Mouse (Mus musculus) kidney, adult 2 months (tissue): ENCODE data around the gene Gfra1. TPM values are rescaled to one million over a fixed set of nuclear protein-coding genes. Genes with fewer than 3 reads are reported as not detected.
A peak's percentile ranks its signal among the peaks of the same experiment; 100 is the strongest.

Experiments used
- DNase-seq: peaks from one replicate; pipeline ENCODE4 v3.0.0; 2021
- H3K27ac ChIP-seq: fragments of 200-500 bp; 2 replicates; pipeline ENCODE4 v1.5.1; 2012; ENCODE audit warnings: low read depth, low read length, control low read depth, inconsistent platforms; ENCODE audit not compliant: insufficient read depth
- H3K27me3 ChIP-seq: fragments of 200-500 bp; replicated peaks from 2 replicates; pipeline ENCODE4 v1.6.1; 2012; ENCODE audit warnings: mild to moderate bottlenecking, moderate library complexity, low read length, inconsistent platforms; ENCODE audit not compliant: control insufficient read depth, insufficient read depth
- H3K36me3 ChIP-seq: fragments of 200-500 bp; 2 replicates; pipeline ENCODE4 v1.6.1; 2012; ENCODE audit warnings: mild to moderate bottlenecking, moderate library complexity, low read length, inconsistent platforms; ENCODE audit not compliant: control insufficient read depth, insufficient read depth
- H3K4me1 ChIP-seq: fragments of 200-500 bp; 2 replicates; pipeline ENCODE4 v1.6.1; 2011; ENCODE audit warnings: low read length; ENCODE audit not compliant: control insufficient read depth, insufficient read depth
- H3K4me3 ChIP-seq: fragments of 200-500 bp; 2 replicates; pipeline ENCODE4 v1.5.1; 2011; ENCODE audit warnings: mild to moderate bottlenecking, low read depth, low read length, control low read depth; ENCODE audit not compliant: insufficient read depth
- CTCF ChIP-seq: fragments of 200-500 bp; conservative IDR thresholded peaks from 2 replicates; pipeline ENCODE4 v1.5.1; 2011; ENCODE audit warnings: low read depth, mild to moderate bottlenecking, control low read depth, low read length, moderate library complexity, mixed read lengths; ENCODE audit not compliant: insufficient read depth, insufficient read length
- POLR2A ChIP-seq: fragments of 200-500 bp; IDR thresholded peaks from one replicate; pipeline ENCODE4 v1.6.1; 2011; ENCODE audit warnings: low read depth, low read length, control low read depth
- WGBS: fragments of 180-500 bp; shearing (Covaris S2); methylation state at CpG from one replicate; pipeline ENCODE4 v1.1.7; 2018; 5-methylcytosine and 5-hydroxymethylcytosine counted together
- polyA plus RNA-seq: library from polyadenylated mRNA; depleted of rRNA; stranded (reverse); fragments of >200 nt; gene quantifications from 2 replicates; pipeline ENCODE4 v1.2.3, GENCODE M21; 2012

Gfra1 gene
- polyA plus RNA-seq, 1 experiment = 6.8 TPM

- 53% methylated on average over 7 of the region's 7 CpGs for WGBS
- H3K27ac ChIP-seq = no peak overlapping the region
- DNase-seq = no peak
Observed at GRCm38 (mm10) chr19:58441785-58442184, 13.9 kb downstream of the Gfra1 start.

GRCm38 (mm10) chr19:58441246-58441645 is 14.5 kb downstream of the Gfra1 start:
- WGBS = 77% methylated on average over 7 of the region's 7 CpGs
- Histone ChIP-seq H3K36me3 (no peaks in the 10 kb centered on the region), H3K27me3 (no peaks in the 10 kb centered on the region), H3K27ac (no peak overlapping the region), H3K4me1 (no peaks in the 10 kb centered on the region), H3K4me3 (no peak overlapping the region)
- no peak for DNase-seq
- TF ChIP-seq POLR2A = no peak
- TF ChIP-seq CTCF = no peak

More at GRCm38 (mm10) chr19:58441785-58442184, 13.9 kb downstream of the Gfra1 start:
- Histone ChIP-seq H3K27me3 (no peaks in the 10 kb centered on the region), H3K36me3 (no peaks in the 10 kb centered on the region), H3K4me1 (no peaks in the 10 kb centered on the region), H3K4me3 (no peak overlapping the region)
- TF ChIP-seq CTCF (no peak), POLR2A (no peak)

GRCm38 (mm10) chr19:58438762-58439161 is 16.9 kb downstream of the Gfra1 start:
- DNase-seq = peak; percentile 66
- 53% methylated on average over 4 of the region's 4 CpGs for WGBS
- H3K36me3 ChIP-seq = no peaks in the 10 kb centered on the region
- no peaks in the 10 kb centered on the region for H3K27me3 ChIP-seq
- no peak overlapping the region for H3K4me3 ChIP-seq
- no peaks in the 10 kb centered on the region for H3K4me1 ChIP-seq
- no peak overlapping the region for H3K27ac ChIP-seq
- TF ChIP-seq POLR2A (no peak), CTCF (no peak)

GRCm38 (mm10) chr19:58437441-58438071 is 18.2 kb downstream of the Gfra1 start:
- no peak overlapping the region for H3K27ac ChIP-seq
- WGBS = 81% methylated on average over 10 of the region's 10 CpGs

GRCm38 (mm10) chr19:58436874-58437273 is 18.8 kb downstream of the Gfra1 start:
- TF ChIP-seq POLR2A (no peak), CTCF (no peak)
- WGBS = 63% methylated on average over 3 of the region's 3 CpGs
- Histone ChIP-seq H3K27me3 (no peaks in the 10 kb centered on the region), H3K4me3 (no peak overlapping the region), H3K36me3 (no peaks in the 10 kb centered on the region), H3K4me1 (no peaks in the 10 kb centered on the region), H3K27ac (no peak overlapping the region)
- no peak for DNase-seq

More at GRCm38 (mm10) chr19:58437441-58438071, 18.2 kb downstream of the Gfra1 start:
- Histone ChIP-seq H3K36me3 (no peaks in the 10 kb centered on the region), H3K4me3 (no peak overlapping the region), H3K27me3 (no peaks in the 10 kb centered on the region), H3K4me1 (no peaks in the 10 kb centered on the region)
- TF ChIP-seq POLR2A (no peak), CTCF (no peak)
- no peak for DNase-seq

- 77% methylated on average over 5 of the region's 5 CpGs for WGBS
- Histone ChIP-seq H3K36me3 (no peaks in the 10 kb centered on the region), H3K27me3 (no peaks in the 10 kb centered on the region), H3K27ac (no peak overlapping the region), H3K4me1 (no peaks in the 10 kb centered on the region), H3K4me3 (no peak overlapping the region)
- DNase-seq = no peak
- TF ChIP-seq POLR2A (no peak), CTCF (no peak)
Observed at GRCm38 (mm10) chr19:58435877-58436276, 19.8 kb downstream of the Gfra1 start.

- no peak for DNase-seq
- Histone ChIP-seq H3K36me3 (no peaks in the 10 kb centered on the region), H3K27ac (no peak overlapping the region), H3K27me3 (no peaks in the 10 kb centered on the region), H3K4me3 (no peak overlapping the region), H3K4me1 (no peaks in the 10 kb centered on the region)
- WGBS = 76% methylated on average over 5 of the region's 5 CpGs
- no peak for TF ChIP-seq POLR2A
- TF ChIP-seq CTCF = no peak
Observed at GRCm38 (mm10) chr19:58432840-58433239, 22.9 kb downstream of the Gfra1 start.
